Mouse (Mus musculus) C2C12 (cell line): ENCODE measurements around the gene Tmem158. TPM values are rescaled to one million over a fixed set of nuclear protein-coding genes. Genes with fewer than 3 reads are reported as not detected.

Source experiments
- H3K27me3 ChIP-seq: one replicate; pipeline ENCODE4 v1.6.1; 2011; ENCODE audit not compliant: control insufficient read depth, insufficient read depth, insufficient read length
- H3K36me3 ChIP-seq: one replicate; pipeline ENCODE4 v1.6.1; 2011; ENCODE audit not compliant: control insufficient read depth, insufficient read depth
- H3K4me3 ChIP-seq: one replicate; pipeline ENCODE4 v1.5.1; 2011; ENCODE audit warnings: mild to moderate bottlenecking, control low read depth; ENCODE audit not compliant: poor library complexity, insufficient read depth, severe bottlenecking
- H3K79me2 ChIP-seq: one replicate; pipeline ENCODE4 v1.6.1; 2011; ENCODE audit not compliant: control insufficient read depth, insufficient read depth
- H3K79me3 ChIP-seq: one replicate; pipeline ENCODE4 v1.6.1; 2011; ENCODE audit warnings: low read depth, control low read depth
- H3ac ChIP-seq: one replicate; pipeline ENCODE3; 2011; ENCODE audit warnings: low read depth; ENCODE audit not compliant: control insufficient read depth, insufficient read length
- CEBPB ChIP-seq: IDR thresholded peaks from one replicate; pipeline ENCODE4 v1.6.1; 2011; ENCODE audit warnings: low read depth, mild to moderate bottlenecking, control low read depth, moderate library complexity
- CTCF ChIP-seq: IDR thresholded peaks from one replicate; pipeline ENCODE4 v1.5.1; 2011; ENCODE audit not compliant: control insufficient read depth, insufficient read depth, insufficient read length
- FOSL1 ChIP-seq: IDR thresholded peaks from one replicate; pipeline ENCODE4 v1.8.0; 2011; ENCODE audit warnings: mild to moderate bottlenecking, low read length; ENCODE audit not compliant: poor library complexity, insufficient read depth, severe bottlenecking
- MAX ChIP-seq: IDR thresholded peaks from one replicate; pipeline ENCODE4 v1.6.1; 2011; ENCODE audit warnings: mild to moderate bottlenecking, control low read depth
- MYOD1 ChIP-seq: IDR thresholded peaks from one replicate; pipeline ENCODE4 v1.6.1; 2011; ENCODE audit warnings: low read depth; ENCODE audit not compliant: control insufficient read depth, insufficient read length
- MYOG ChIP-seq: IDR thresholded peaks from one replicate; pipeline ENCODE4 v1.6.1; 2011; ENCODE audit not compliant: control insufficient read depth, insufficient read length; ENCODE audit errors: extremely low read depth
- USF1 ChIP-seq: IDR thresholded peaks from one replicate; pipeline ENCODE4 v1.6.1; 2011; ENCODE audit warnings: low read depth, mild to moderate bottlenecking, control low read depth, moderate library complexity
- polyA plus RNA-seq: library from polyadenylated mRNA; unstranded; fragments of >200 nt; fragmentation: generic; extraction: Trizol; gene quantifications from one replicate; pipeline ENCODE4 v1.2.1, GENCODE M21; 2012; ENCODE audit warnings: missing spikeins

Gene Tmem158
- polyA plus RNA-seq, 1 experiment = 9.6 TPM

- Histone ChIP-seq H3K79me2 (no peaks in the 10 kb centered on the region), H3K4me3 (no peak within 1 kb of the TSS), H3ac (no peak within 1 kb of the TSS), H3K79me3 (no peaks in the 10 kb centered on the region), H3K27me3 (no peaks in the 10 kb centered on the region), H3K36me3 (no peaks in the 10 kb centered on the region)
- TF ChIP-seq USF1 (no peak), CEBPB (no peak), MYOG (no peak), FOSL1 (no peak), MAX (no peak), CTCF (no peak), MYOD1 (no peak)
Measured at GRCm38 (mm10) chr9:123215621-123216440, 44.7 kb downstream of the Tmem158 start, which contains the start of gene Cdcp1. Gene Cdcp1 (minus strand): TSS chr9:123216038.

GRCm38 (mm10) chr9:123213371-123213770, 47.2 kb downstream of the Tmem158 start:
- H3K36me3 ChIP-seq = no peaks in the 10 kb centered on the region
- no peaks in the 10 kb centered on the region for H3K79me3 ChIP-seq
- TF ChIP-seq CEBPB = no peak
- no peak for TF ChIP-seq CTCF
- no peak for TF ChIP-seq FOSL1
- TF ChIP-seq MAX = no peak
- no peak for TF ChIP-seq MYOG
- TF ChIP-seq MYOD1 = no peak
- no peak for TF ChIP-seq USF1
- no peak overlapping the region for H3ac ChIP-seq
- no peaks in the 10 kb centered on the region for H3K79me2 ChIP-seq
- H3K4me3 ChIP-seq = no peak overlapping the region
- no peaks in the 10 kb centered on the region for H3K27me3 ChIP-seq

Other genes with a start within 250 kb of the Tmem158 start
- gene Tmem42, start 239.4 kb downstream of the Tmem158 start, polyA plus RNA-seq = 7.1 TPM
- 0.06 TPM for gene Tgm4, start 226.0 kb downstream of the Tmem158 start, polyA plus RNA-seq
- gene Zdhhc3, start 147.6 kb downstream of the Tmem158 start, polyA plus RNA-seq = 62.6 TPM
- 60.6 TPM for gene Exosc7, start 147.5 kb downstream of the Tmem158 start, polyA plus RNA-seq
- 0.11 TPM for gene Clec3b, start 109.8 kb downstream of the Tmem158 start, polyA plus RNA-seq
- not detected for gene Cdcp1, start 44.7 kb downstream of the Tmem158 start, polyA plus RNA-seq
- gene Lars2, start 106.2 kb upstream of the Tmem158 start, polyA plus RNA-seq = 480 TPM
- 20.0 TPM for gene Limd1, start 217.9 kb upstream of the Tmem158 start, polyA plus RNA-seq